Mouse (Mus musculus): ENCODE data around the gene Colq. TPM values are rescaled to one million over a fixed set of nuclear protein-coding genes. Genes with fewer than 3 reads are reported as not detected.

The Colq gene
- polyA plus RNA-seq, 2 experiments, result 0.04 TPM; not detected in 1

DNA sequence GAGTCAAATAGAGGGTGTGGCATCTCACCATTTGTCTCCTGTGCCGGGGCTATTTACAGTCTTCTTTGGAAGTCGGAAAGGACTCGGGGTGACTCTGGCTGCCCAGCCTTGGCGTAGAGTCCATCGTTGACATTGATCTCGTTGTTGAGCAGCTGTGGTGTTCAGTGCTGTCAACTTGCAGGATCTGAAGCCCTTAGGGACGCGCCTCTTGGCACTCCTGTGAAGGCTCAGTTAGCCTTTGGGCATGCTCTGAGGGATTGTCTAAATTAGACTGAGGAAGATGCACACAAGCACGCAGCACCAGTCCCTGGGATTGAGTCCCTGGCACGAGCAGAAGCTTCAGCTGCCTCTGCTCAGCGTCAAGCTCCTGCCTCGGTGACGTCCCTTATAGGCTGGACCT is 87.7 kb downstream of the Colq start:
- 88% methylated on average over 13 of the region's 13 CpGs for WGBS (ENCODE audit: insufficient replicate concordance)
- Histone ChIP-seq H3K4me1 (replicated peaks; ENCODE audit: control insufficient read depth in 2 of 2, insufficient read depth in 2 of 2, low read length in 1 of 2) (no peaks in the 10 kb centered on the region), H3K36me3 (replicated peaks; ENCODE audit: control insufficient read depth, insufficient read depth, low read depth) (peaks cover 91% of the 10 kb centered on the region), H3K9ac (replicated peaks) (no peak overlapping the region), H3K4me2 (ENCODE audit: low read depth) (no peak overlapping the region), H3K9me3 (ENCODE audit: control insufficient read depth, low read length) (no peaks in the 10 kb centered on the region), H3K4me3 (ENCODE audit: insufficient read depth in 1 of 2, low read depth in 2 of 2, low read length in 2 of 2) (no peak overlapping the region), H3K27me3 (ENCODE audit: control insufficient read depth, insufficient read depth, low read length) (no peaks in the 10 kb centered on the region), H3K27ac (no peak overlapping the region)
- TF ChIP-seq CTCF (IDR thresholded peaks at IDR 0.05; ENCODE audit: low read depth), result no peak
- no peak for TF ChIP-seq EP300 (IDR thresholded peaks at IDR 0.05; ENCODE audit: low read depth)
- ATAC-seq (ENCODE audit: insufficient read depth) (no peak), DNase-seq (ENCODE audit: low read depth in 3 of 3, low spot score in 3 of 3) (no peak)

DNA sequence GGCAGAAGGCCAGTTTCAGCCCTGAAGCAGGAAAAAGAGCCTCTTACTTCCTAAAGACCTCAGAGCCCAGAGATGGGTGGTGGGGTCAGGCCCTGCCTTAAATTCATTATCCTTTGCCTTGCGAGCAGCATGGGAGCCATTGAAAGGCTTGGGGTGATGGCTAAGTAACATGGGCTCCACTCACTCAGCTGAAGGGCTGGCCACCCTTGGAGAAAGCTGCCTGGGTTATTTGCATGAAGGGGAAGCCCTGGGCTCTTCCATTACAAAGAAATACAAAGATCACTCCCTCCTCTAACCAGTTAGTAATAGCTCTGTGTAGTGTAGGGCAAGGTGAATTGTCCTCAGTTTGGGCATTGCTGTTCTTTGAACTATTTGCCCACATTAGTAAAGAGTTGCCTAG is 91.6 kb downstream of the Colq start:
- ATAC-seq (ENCODE audit: insufficient read depth), result no peak
- H3K9me3 ChIP-seq (ENCODE audit: control insufficient read depth, low read length), result no peaks in the 10 kb centered on the region
- no peak overlapping the region for H3K4me2 ChIP-seq (ENCODE audit: low read depth)
- DNase-seq (ENCODE audit: low read depth in 3 of 3, low spot score in 3 of 3), result no peak
- H3K27ac ChIP-seq, result no peak overlapping the region
- no peak for TF ChIP-seq EP300 (IDR thresholded peaks at IDR 0.05; ENCODE audit: low read depth)
- TF ChIP-seq CTCF (IDR thresholded peaks at IDR 0.05; ENCODE audit: low read depth), result no peak
- peaks cover 22% of the 10 kb centered on the region in 2 experiments for H3K4me1 ChIP-seq (replicated peaks; ENCODE audit: control insufficient read depth in 2 of 2, insufficient read depth in 2 of 2, low read length in 1 of 2)
- WGBS (ENCODE audit: insufficient replicate concordance), result 92% methylated on average over 1 of the region's 1 CpGs
- H3K36me3 ChIP-seq (replicated peaks; ENCODE audit: control insufficient read depth, insufficient read depth, low read depth), result peaks cover 64% of the 10 kb centered on the region
- H3K27me3 ChIP-seq (ENCODE audit: control insufficient read depth, insufficient read depth, low read length), result no peaks in the 10 kb centered on the region
- H3K9ac ChIP-seq (replicated peaks), result no peak overlapping the region
- no peak overlapping the region for H3K4me3 ChIP-seq (ENCODE audit: insufficient read depth in 1 of 2, low read depth in 2 of 2, low read length in 2 of 2)

DNA sequence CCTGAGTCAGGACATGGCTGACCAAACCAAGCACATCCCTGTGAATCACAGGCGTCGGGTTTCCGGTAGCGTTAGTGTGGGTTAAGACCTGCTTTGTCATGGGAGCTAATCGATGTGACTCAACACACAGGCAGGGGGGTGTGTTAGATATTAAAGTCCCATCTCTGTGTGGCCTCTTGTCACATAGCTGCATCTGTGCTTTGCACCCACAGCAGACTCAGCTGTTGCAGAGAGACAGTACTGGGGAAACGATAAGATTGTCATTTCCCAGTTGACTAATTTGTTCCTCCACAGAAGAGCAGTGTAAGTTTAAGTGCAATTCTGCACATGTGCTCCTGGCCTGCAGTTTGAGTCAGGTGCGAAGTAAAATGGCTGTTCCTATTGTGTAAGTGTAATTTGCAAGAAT is 94.9 kb downstream of the Colq start:
- peaks cover 22 to 26% of the 10 kb centered on the region in 2 experiments for H3K4me1 ChIP-seq (replicated peaks; ENCODE audit: control insufficient read depth in 2 of 2, insufficient read depth in 2 of 2, low read length in 1 of 2)

DNA sequence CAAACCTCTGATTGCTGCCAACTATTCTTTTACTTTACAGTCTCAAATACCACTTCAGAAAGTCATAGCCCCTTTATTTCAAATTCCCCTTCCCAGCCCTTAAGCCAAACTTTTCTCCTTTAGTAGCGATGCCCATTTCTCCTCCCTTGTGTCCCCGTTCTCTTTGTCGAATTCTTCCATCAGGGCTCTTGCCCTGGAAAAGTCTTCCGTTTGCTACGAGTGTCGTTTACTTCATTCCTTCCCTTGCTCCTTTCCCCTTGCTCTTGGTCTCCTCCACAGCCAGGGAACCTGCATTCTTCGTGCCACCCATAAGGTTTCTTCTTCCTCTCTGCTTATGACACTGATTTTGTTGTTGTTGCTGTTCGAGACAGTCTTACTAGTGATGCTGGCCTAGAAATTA is 95.6 kb downstream of the Colq start:
- Histone ChIP-seq H3K4me1 (replicated peaks; ENCODE audit: control insufficient read depth in 2 of 2, insufficient read depth in 2 of 2, low read length in 1 of 2) (peaks cover 22 to 26% of the 10 kb centered on the region in 2 experiments), H3K9me3 (ENCODE audit: control insufficient read depth, low read length) (no peaks in the 10 kb centered on the region), H3K27ac (peak overlapping the region; percentile 86), H3K27me3 (ENCODE audit: control insufficient read depth, insufficient read depth, low read length) (no peaks in the 10 kb centered on the region), H3K36me3 (replicated peaks; ENCODE audit: control insufficient read depth, insufficient read depth, low read depth) (peaks cover 41% of the 10 kb centered on the region), H3K4me2 (ENCODE audit: low read depth) (peak overlapping the region; percentile 97), H3K4me3 (ENCODE audit: insufficient read depth in 1 of 2, low read depth in 2 of 2, low read length in 2 of 2) (peak overlapping the region; percentile 86 to 99), H3K9ac (replicated peaks) (peak overlapping the region; percentile 93)
- DNase-seq (ENCODE audit: low read depth in 3 of 3, low spot score in 3 of 3) (no peak), ATAC-seq (ENCODE audit: insufficient read depth) (no peak)
- TF ChIP-seq CTCF (IDR thresholded peaks at IDR 0.05; ENCODE audit: low read depth) (no peak), EP300 (IDR thresholded peaks at IDR 0.05; ENCODE audit: low read depth) (no peak)
- under 1% methylated on average over 8 of the region's 8 CpGs for WGBS (ENCODE audit: insufficient replicate concordance)

More for the DNA sequence above, 94.9 kb downstream of the Colq start:
- no peak for TF ChIP-seq CTCF (IDR thresholded peaks at IDR 0.05; ENCODE audit: low read depth)
- peak; percentile 95 for TF ChIP-seq EP300 (IDR thresholded peaks at IDR 0.05; ENCODE audit: low read depth)
- 7% methylated on average over 7 of the region's 7 CpGs for WGBS (ENCODE audit: insufficient replicate concordance)
- DNase-seq (ENCODE audit: low read depth in 3 of 3, low spot score in 3 of 3), result peak; percentile 84 to 87 (median 85)
- ATAC-seq (ENCODE audit: insufficient read depth), result peak; percentile 87
- H3K9me3 ChIP-seq (ENCODE audit: control insufficient read depth, low read length), result no peaks in the 10 kb centered on the region
- H3K9ac ChIP-seq (replicated peaks), result peak overlapping the region; percentile 93
- H3K4me3 ChIP-seq (ENCODE audit: insufficient read depth in 1 of 2, low read depth in 2 of 2, low read length in 2 of 2), result peak overlapping the region; percentile 86 to 99
- H3K36me3 ChIP-seq (replicated peaks; ENCODE audit: control insufficient read depth, insufficient read depth, low read depth), result peaks cover 47% of the 10 kb centered on the region
- peak overlapping the region; percentile 86 for H3K27ac ChIP-seq
- H3K4me2 ChIP-seq (ENCODE audit: low read depth), result peak overlapping the region; percentile 97
- H3K27me3 ChIP-seq (ENCODE audit: control insufficient read depth, insufficient read depth, low read length), result no peaks in the 10 kb centered on the region

DNA sequence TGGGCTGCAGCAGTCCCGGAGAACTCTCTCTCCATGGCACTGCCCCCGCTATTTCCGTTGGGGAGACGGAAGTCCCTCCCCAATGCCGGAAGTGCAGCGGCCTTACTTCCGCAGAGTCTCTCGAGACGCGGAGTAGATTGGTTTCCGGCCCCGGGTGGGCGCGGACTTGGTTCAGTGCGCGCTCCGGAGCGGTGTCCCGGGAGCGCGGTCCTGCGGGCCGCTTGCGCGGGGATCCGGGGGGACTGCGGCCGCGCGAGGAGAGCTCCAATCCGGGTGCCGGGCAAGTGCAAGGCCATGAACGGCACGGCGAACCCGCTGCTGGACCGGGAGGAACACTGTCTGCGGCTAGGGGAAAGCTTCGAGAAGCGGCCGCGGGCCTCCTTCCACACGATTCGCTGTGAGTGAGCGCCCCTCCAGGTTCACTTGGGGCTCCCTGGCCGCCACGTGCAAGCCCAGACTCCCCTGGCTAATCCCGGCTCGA is 96.1 kb downstream of the Colq start, which contains the start of gene Mettl6:
TSS of gene Mettl6 (minus strand) at position 66 of the 481 bp plus-strand sequence.
- H3K4me3 ChIP-seq (ENCODE audit: insufficient read depth in 1 of 2, low read depth in 2 of 2, low read length in 2 of 2), result peak within 1 kb of the TSS; percentile 86 to 99
- H3K4me1 ChIP-seq (replicated peaks; ENCODE audit: control insufficient read depth in 2 of 2, insufficient read depth in 2 of 2, low read length in 1 of 2), result peaks cover 22 to 26% of the 10 kb centered on the region in 2 experiments
- peak within 1 kb of the TSS; percentile 97 for H3K4me2 ChIP-seq (ENCODE audit: low read depth)
- H3K27ac ChIP-seq, result peak within 1 kb of the TSS; percentile 86
- H3K9ac ChIP-seq (replicated peaks), result peak within 1 kb of the TSS; percentile 93
- H3K27me3 ChIP-seq (ENCODE audit: control insufficient read depth, insufficient read depth, low read length), result no peaks in the 10 kb centered on the region
- no peaks in the 10 kb centered on the region for H3K9me3 ChIP-seq (ENCODE audit: control insufficient read depth, low read length)
- under 1% methylated on average over 49 of the region's 49 CpGs for WGBS (ENCODE audit: insufficient replicate concordance)
- ATAC-seq (ENCODE audit: insufficient read depth) (peak; percentile 84), DNase-seq (ENCODE audit: low read depth in 3 of 3, low spot score in 3 of 3) (peak; percentile 89 to 91 (median 91))
- TF ChIP-seq EP300 (IDR thresholded peaks at IDR 0.05; ENCODE audit: low read depth), result peak; percentile 40; the same call in 1 of the 2 replicates
- no peak for TF ChIP-seq CTCF (IDR thresholded peaks at IDR 0.05; ENCODE audit: low read depth)
- peaks cover 41% of the 10 kb centered on the region for H3K36me3 ChIP-seq (replicated peaks; ENCODE audit: control insufficient read depth, insufficient read depth, low read depth)

Data from liver, embryonic 14.5 days (tissue).